Comparison of ENCODE assay signal across 10 mouse cellular contexts in the genomic region with DNA sequence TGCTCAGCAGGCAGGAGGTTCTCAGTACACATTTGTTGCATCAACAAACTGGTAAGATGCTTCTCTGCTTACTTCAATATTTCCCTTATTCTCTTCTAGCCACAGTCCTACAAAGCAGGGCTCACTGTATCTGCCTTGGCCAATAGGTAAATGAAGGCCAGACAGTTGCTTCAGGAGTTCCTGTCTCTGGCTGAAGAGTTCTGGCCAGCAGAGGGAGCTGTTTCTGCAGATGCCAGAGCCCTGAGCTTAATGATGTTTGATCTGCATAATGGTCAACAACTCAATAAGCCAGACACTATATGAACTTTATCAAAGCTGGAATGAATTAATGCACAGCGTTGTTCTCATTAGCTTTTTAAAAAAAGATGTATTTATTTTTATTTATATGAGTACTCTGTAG. TPM values are rescaled to one million over a fixed set of nuclear protein-coding genes. Genes with fewer than 3 reads are reported as not detected.
DNase-seq lines count a peak whose midpoint lies in the region; ATAC-seq and TF ChIP-seq lines count a peak whose summit lies in the region.
"Had no signal": no experiment of that assay in that cellular context is flagged by ENCODE, and none has a peak within 500 bp of the region (broad histone marks: within the 10 kb centered on the region; RNA-seq: fewer than 3 reads in every experiment).

No protein-coding gene starts in this region.

- no peak overlapping the region for H3K9ac ChIP-seq in midbrain, embryonic 14.5 days (replicated peaks; ENCODE audit: low read length)
- no peak overlapping the region for H3K9ac ChIP-seq in midbrain, embryonic 15.5 days
- H3K9ac ChIP-seq in kidney, postnatal 0 days (ENCODE audit: low read depth, low read length) = no peak overlapping the region
- no peak overlapping the region for H3K9ac ChIP-seq in liver, embryonic 14.5 days (replicated peaks)

- DNase-seq in midbrain, embryonic 14.5 days = peak; percentile 76
- peak; percentile 87 for DNase-seq in adrenal gland, postnatal 10 days
- peak; percentile 30 for DNase-seq in embryo, embryonic 11.5 days (ENCODE audit: low read depth, low spot score)
- DNase-seq in kidney, postnatal 0 days (ENCODE audit: low spot score) = peak; percentile 80
- DNase-seq in liver, embryonic 14.5 days (ENCODE audit: low read depth in 3 of 3, low spot score in 3 of 3) = peak in 1 of 3 experiments; percentile 38
- DNase-seq in right cerebral cortex, adult 18-20 months = peak; percentile 74
- DNase-seq in urinary bladder, postnatal 36 days (ENCODE audit: low spot score in 2 of 2) = peak; percentile 73 to 82

- no peak overlapping the region for H3K4me2 ChIP-seq in midbrain, embryonic 14.5 days (ENCODE audit: low read length)
- no peak overlapping the region for H3K4me2 ChIP-seq in midbrain, embryonic 15.5 days
- no peak overlapping the region for H3K4me2 ChIP-seq in kidney, postnatal 0 days (ENCODE audit: low read length)
- no peak overlapping the region for H3K4me2 ChIP-seq in liver, embryonic 14.5 days (ENCODE audit: low read depth)

- H3K27ac ChIP-seq in midbrain, embryonic 14.5 days (replicated peaks; ENCODE audit: low read depth, low read length) = no peak overlapping the region
- H3K27ac ChIP-seq in midbrain, embryonic 15.5 days = no peak overlapping the region
- no peak overlapping the region for H3K27ac ChIP-seq in kidney, postnatal 0 days
- no peak overlapping the region for H3K27ac ChIP-seq in liver, embryonic 14.5 days

- H3K27me3 ChIP-seq in midbrain, embryonic 14.5 days (ENCODE audit: control insufficient read depth, insufficient read depth, low read length) = no peaks in the 10 kb centered on the region
- H3K27me3 ChIP-seq in midbrain, embryonic 15.5 days (replicated peaks) = no peaks in the 10 kb centered on the region
- no peaks in the 10 kb centered on the region for H3K27me3 ChIP-seq in kidney, postnatal 0 days (ENCODE audit: insufficient read depth, low read length)
- no peaks in the 10 kb centered on the region for H3K27me3 ChIP-seq in liver, embryonic 14.5 days (ENCODE audit: control insufficient read depth, insufficient read depth, low read length)

- H3K4me1 ChIP-seq in midbrain, embryonic 14.5 days (ENCODE audit: control insufficient read depth, insufficient read depth, low read length) = peaks cover 3% of the 10 kb centered on the region
- peaks cover 15% of the 10 kb centered on the region for H3K4me1 ChIP-seq in midbrain, embryonic 15.5 days
- no peaks in the 10 kb centered on the region for H3K4me1 ChIP-seq in kidney, postnatal 0 days (replicated peaks; ENCODE audit: insufficient read depth, low read length)
- peaks cover 0 to 24% of the 10 kb centered on the region in 2 experiments; a peak in 2 of 4 replicates for H3K4me1 ChIP-seq in liver, embryonic 14.5 days (replicated peaks; ENCODE audit: control insufficient read depth in 2 of 2, insufficient read depth in 2 of 2, low read length in 1 of 2)

- no peak for TF ChIP-seq EP300 in liver, embryonic 14.5 days (IDR thresholded peaks at IDR 0.05; ENCODE audit: low read depth)

- 51% methylated on average over 1 of the region's 1 CpGs for WGBS in midbrain, embryonic 14.5 days
- WGBS in midbrain, embryonic 15.5 days = 43% methylated on average over 1 of the region's 1 CpGs
- WGBS in kidney, postnatal 0 days = 63% methylated on average over 1 of the region's 1 CpGs
- 28% methylated on average over 1 of the region's 1 CpGs for WGBS in liver, embryonic 14.5 days (ENCODE audit: insufficient replicate concordance)

- H3K36me3 ChIP-seq in midbrain, embryonic 14.5 days (ENCODE audit: control insufficient read depth, insufficient read depth, low read length) = 0 out of 2 replicates have a peak, but pooled peaks cover under 1% of the 10 kb centered on the region
- H3K36me3 ChIP-seq in midbrain, embryonic 15.5 days (replicated peaks) = no peaks in the 10 kb centered on the region
- H3K36me3 ChIP-seq in kidney, postnatal 0 days (ENCODE audit: insufficient read depth, low read length) = 0 out of 2 replicates have a peak, but pooled peaks cover under 1% of the 10 kb centered on the region
- no peaks in the 10 kb centered on the region for H3K36me3 ChIP-seq in liver, embryonic 14.5 days (replicated peaks; ENCODE audit: control insufficient read depth, insufficient read depth, low read depth)

- H3K9me3 ChIP-seq in midbrain, embryonic 14.5 days (ENCODE audit: control insufficient read depth, low read length) = no peaks in the 10 kb centered on the region
- H3K9me3 ChIP-seq in midbrain, embryonic 15.5 days = no peaks in the 10 kb centered on the region
- no peaks in the 10 kb centered on the region for H3K9me3 ChIP-seq in kidney, postnatal 0 days (replicated peaks; ENCODE audit: low read length)
- no peaks in the 10 kb centered on the region for H3K9me3 ChIP-seq in liver, embryonic 14.5 days (ENCODE audit: control insufficient read depth, low read length)

- TF ChIP-seq CTCF in kidney, postnatal 0 days (IDR thresholded peaks at IDR 0.05; ENCODE audit: low read depth) = peak; percentile 83
- peak; percentile 81 for TF ChIP-seq CTCF in liver, embryonic 14.5 days (IDR thresholded peaks at IDR 0.05; ENCODE audit: low read depth)

- ATAC-seq in midbrain, embryonic 14.5 days (ENCODE audit: low FRiP score, low TSS enrichment) = no peak
- ATAC-seq in midbrain, embryonic 15.5 days (replicated peaks) = no peak
- ATAC-seq in kidney, postnatal 0 days (replicated peaks; ENCODE audit: low FRiP score, low read depth) = no peak
- ATAC-seq in liver, embryonic 14.5 days (ENCODE audit: insufficient read depth) = no peak

- H3K4me3 ChIP-seq in midbrain, embryonic 14.5 days (replicated peaks; ENCODE audit: low read depth, low read length) = no peak overlapping the region
- no peak overlapping the region for H3K4me3 ChIP-seq in midbrain, embryonic 15.5 days
- no peak overlapping the region for H3K4me3 ChIP-seq in kidney, postnatal 0 days (replicated peaks; ENCODE audit: low read depth, low read length)
- no peak overlapping the region for H3K4me3 ChIP-seq in liver, embryonic 14.5 days (ENCODE audit: insufficient read depth in 1 of 2, low read depth in 2 of 2, low read length in 2 of 2)

RNA-seq across cellular contexts. Expression of a gene that starts 3.3 kb away (rescaled TPM):
- polyA plus RNA-seq in midbrain, embryonic 14.5 days (2014; fragmentation: Nextera tagmentation; extraction: Ambion mirVana) = 163 and 207 TPM in 2 replicates
- polyA plus RNA-seq in midbrain, embryonic 15.5 days (2015; fragmentation: Nextera tagmentation; extraction: Ambion mirVana) = 148 and 151 TPM in 2 replicates
- 10 to 100 TPM; 26.2 to 27.4 TPM for total RNA-seq in adrenal gland, postnatal 10 days (2021)
- polyA plus RNA-seq in kidney, postnatal 0 days (2015; fragmentation: Nextera tagmentation; extraction: Ambion mirVana) = 142 and 148 TPM in 2 replicates
- 9.0 and 10.9 TPM in 2 replicates for polyA plus RNA-seq in liver, embryonic 14.5 days (2012; rRNA removed)
- polyA plus RNA-seq in liver, embryonic 14.5 days (2014; fragmentation: Nextera tagmentation; extraction: Ambion mirVana) = 21.2 TPM in 2 replicates

RNA-seq across cellular contexts. Expression of a gene that starts 18.3 kb away (rescaled TPM):
- 4.7 and 7.3 TPM in 2 replicates for polyA plus RNA-seq in midbrain, embryonic 14.5 days (2014; fragmentation: Nextera tagmentation; extraction: Ambion mirVana)
- 8.7 and 10.0 TPM in 2 replicates for polyA plus RNA-seq in midbrain, embryonic 15.5 days (2015; fragmentation: Nextera tagmentation; extraction: Ambion mirVana)
- 100 to 1,000 TPM in 1 of 2 experiments, 10 to 100 TPM in 1; 27.8 to 111 TPM for total RNA-seq in adrenal gland, postnatal 10 days (2021)
- polyA plus RNA-seq in kidney, postnatal 0 days (2015; fragmentation: Nextera tagmentation; extraction: Ambion mirVana) = 35.6 and 36.8 TPM in 2 replicates
- 3.3 and 14.3 TPM in 2 replicates for polyA plus RNA-seq in liver, embryonic 14.5 days (2012; rRNA removed)
- 6.3 and 9.4 TPM in 2 replicates for polyA plus RNA-seq in liver, embryonic 14.5 days (2014; fragmentation: Nextera tagmentation; extraction: Ambion mirVana)

RNA-seq across cellular contexts. Expression of a gene that starts 41.6 kb away (rescaled TPM):
- 13.7 and 19.4 TPM in 2 replicates for polyA plus RNA-seq in midbrain, embryonic 14.5 days (2014; fragmentation: Nextera tagmentation; extraction: Ambion mirVana)
- polyA plus RNA-seq in midbrain, embryonic 15.5 days (2015; fragmentation: Nextera tagmentation; extraction: Ambion mirVana) = 10.4 and 10.6 TPM in 2 replicates
- 1 to 10 TPM; 6.0 to 6.3 TPM for total RNA-seq in adrenal gland, postnatal 10 days (2021)
- polyA plus RNA-seq in kidney, postnatal 0 days (2015; fragmentation: Nextera tagmentation; extraction: Ambion mirVana) = 2.9 and 3.6 TPM in 2 replicates
- 1.5 and 1.9 TPM in 2 replicates for polyA plus RNA-seq in liver, embryonic 14.5 days (2012; rRNA removed)
- 5.7 and 6.7 TPM in 2 replicates for polyA plus RNA-seq in liver, embryonic 14.5 days (2014; fragmentation: Nextera tagmentation; extraction: Ambion mirVana)

RNA-seq across cellular contexts. Expression of a gene that starts 48.1 kb away (rescaled TPM):
- not detected in 2 replicates for polyA plus RNA-seq in midbrain, embryonic 14.5 days (2014; fragmentation: Nextera tagmentation; extraction: Ambion mirVana)
- not detected in 2 replicates for polyA plus RNA-seq in midbrain, embryonic 15.5 days (2015; fragmentation: Nextera tagmentation; extraction: Ambion mirVana)
- total RNA-seq in adrenal gland, postnatal 10 days (2021) = not detected
- polyA plus RNA-seq in kidney, postnatal 0 days (2015; fragmentation: Nextera tagmentation; extraction: Ambion mirVana) = not detected in 2 replicates
- polyA plus RNA-seq in liver, embryonic 14.5 days (2012; rRNA removed) = not detected in 2 replicates
- not detected in 2 replicates for polyA plus RNA-seq in liver, embryonic 14.5 days (2014; fragmentation: Nextera tagmentation; extraction: Ambion mirVana)
- total RNA-seq: gastrocnemius, postnatal 4 days had no signal
- polyA plus RNA-seq: neural tube, embryonic 14.5 days had no signal
